Comparison of ENCODE assay signal across 20 mouse cellular contexts in genomic region chr10:14054860-14055259, GRCm38 (mm10).
DNase-seq lines count a peak whose midpoint lies in the region; ATAC-seq and TF ChIP-seq lines count a peak whose summit lies in the region.
"Had no signal": no experiment of that assay in that cellular context is flagged by ENCODE, and none has a peak within 500 bp of the region (broad histone marks: within the 10 kb centered on the region; RNA-seq: fewer than 3 reads in every experiment).

No protein-coding gene starts in this region.

- H3K9me3 ChIP-seq in heart, embryonic 14.5 days (ENCODE audit: control insufficient read depth, low read length), result no peaks in the 10 kb centered on the region
- no peaks in the 10 kb centered on the region for H3K9me3 ChIP-seq in heart, embryonic 10.5 days
- no peaks in the 10 kb centered on the region for H3K9me3 ChIP-seq in kidney, embryonic 15.5 days (replicated peaks)
- H3K9me3 ChIP-seq in liver, postnatal 0 days (ENCODE audit: low read length), result no peaks in the 10 kb centered on the region
- H3K9me3 ChIP-seq: limb, embryonic 10.5 days; liver, embryonic 15.5 days had no signal

- no peak for TF ChIP-seq CTCF in gastrocnemius, adult 2 months (IDR thresholded peaks at IDR 0.05)
- TF ChIP-seq CTCF in liver, postnatal 0 days (IDR thresholded peaks at IDR 0.05; ENCODE audit: low read depth), result no peak

- no peak for ATAC-seq in heart, embryonic 14.5 days (ENCODE audit: insufficient number of reproducible peaks, insufficient read depth, low FRiP score, low read depth)
- ATAC-seq in kidney, embryonic 15.5 days (replicated peaks; ENCODE audit: low FRiP score), result no peak
- ATAC-seq in liver, postnatal 0 days, result no peak
- ATAC-seq: CD4-positive, CD25-positive, alpha-beta regulatory T cell, adult 4 months; inflammation-experienced regulatory T-cells, adult 6 months had no signal

- no peak for TF ChIP-seq EP300 in liver, postnatal 0 days (IDR thresholded peaks at IDR 0.05; ENCODE audit: low read depth)

- peaks cover 20 to 31% of the 10 kb centered on the region in 2 experiments for H3K4me1 ChIP-seq in heart, embryonic 14.5 days (ENCODE audit: control insufficient read depth in 2 of 2, insufficient read depth in 2 of 2, low read length in 2 of 2)
- peaks cover 26% of the 10 kb centered on the region for H3K4me1 ChIP-seq in heart, embryonic 10.5 days
- peaks cover 29% of the 10 kb centered on the region for H3K4me1 ChIP-seq in kidney, embryonic 15.5 days
- peaks cover 14% of the 10 kb centered on the region for H3K4me1 ChIP-seq in liver, postnatal 0 days (ENCODE audit: insufficient read depth)
- H3K4me1 ChIP-seq: liver, embryonic 15.5 days had no signal

- H3K4me2 ChIP-seq in heart, embryonic 14.5 days (ENCODE audit: low read length), result no peak overlapping the region
- no peak overlapping the region for H3K4me2 ChIP-seq in kidney, embryonic 15.5 days
- H3K4me2 ChIP-seq in liver, postnatal 0 days (ENCODE audit: low read depth, low read length), result no peak overlapping the region
- H3K4me2 ChIP-seq: hindbrain, embryonic 14.5 days; liver, embryonic 15.5 days had no signal

- 60% methylated on average over 4 of the region's 4 CpGs for WGBS in heart, embryonic 14.5 days
- 90% methylated on average over 4 of the region's 4 CpGs for WGBS in heart, embryonic 10.5 days
- 81% methylated on average over 4 of the region's 4 CpGs for WGBS in kidney, embryonic 15.5 days
- WGBS in liver, postnatal 0 days (ENCODE audit: insufficient replicate concordance), result 75% methylated on average over 4 of the region's 4 CpGs

- H3K9ac ChIP-seq in heart, embryonic 14.5 days (ENCODE audit: low read length), result no peak overlapping the region
- H3K9ac ChIP-seq in kidney, embryonic 15.5 days, result no peak overlapping the region
- no peak overlapping the region for H3K9ac ChIP-seq in liver, postnatal 0 days (replicated peaks)
- H3K9ac ChIP-seq: hindbrain, embryonic 14.5 days; liver, embryonic 15.5 days had no signal

- DNase-seq in gastrocnemius, adult 2 months, result no peak
- no peak for DNase-seq in gastrocnemius, postnatal 4 days (ENCODE audit: low spot score in 2 of 2)
- no peak for DNase-seq in heart, embryonic 10.5 days (ENCODE audit: low spot score)
- no peak for DNase-seq in kidney, postnatal 36 days
- peak; percentile 51 for DNase-seq in brain, adult 2 months (ENCODE audit: low read depth, low spot score)
- no peak for DNase-seq in liver, postnatal 0 days
- DNase-seq: kidney, adult 8-10 months; liver; lung, postnatal 4 days; right cerebral cortex, postnatal 14 days; thymus, adult 18-20 months; thymus, postnatal 36 days had no signal

- peak overlapping the region; percentile 45 for H3K4me3 ChIP-seq in gastrocnemius, adult 2 months
- H3K4me3 ChIP-seq in heart, embryonic 14.5 days (ENCODE audit: control insufficient read depth in 1 of 2, insufficient read depth in 1 of 2, low read depth in 1 of 2, low read length in 2 of 2), result no peak overlapping the region
- H3K4me3 ChIP-seq in heart, embryonic 10.5 days, result no peak overlapping the region
- no peak overlapping the region for H3K4me3 ChIP-seq in kidney, embryonic 15.5 days (replicated peaks)
- no peak overlapping the region for H3K4me3 ChIP-seq in liver, postnatal 0 days (ENCODE audit: low read depth, low read length)
- H3K4me3 ChIP-seq: erythroblast, embryonic 14.5 days; limb, embryonic 10.5 days; liver, embryonic 15.5 days had no signal

- H3K27me3 ChIP-seq in heart, embryonic 14.5 days (ENCODE audit: control insufficient read depth, insufficient read depth, low read length), result no peaks in the 10 kb centered on the region
- no peaks in the 10 kb centered on the region for H3K27me3 ChIP-seq in heart, embryonic 10.5 days (ENCODE audit: insufficient read depth, poor library complexity, severe bottlenecking)
- no peaks in the 10 kb centered on the region for H3K27me3 ChIP-seq in kidney, embryonic 15.5 days
- H3K27me3 ChIP-seq in liver, postnatal 0 days (ENCODE audit: insufficient read depth, low read length), result no peaks in the 10 kb centered on the region
- H3K27me3 ChIP-seq: liver, embryonic 15.5 days had no signal

- H3K27ac ChIP-seq in gastrocnemius, adult 2 months, result peak overlapping the region; percentile 87
- H3K27ac ChIP-seq in heart, embryonic 14.5 days (replicated peaks in 1 of 2; ENCODE audit: control insufficient read depth in 1 of 2, insufficient read depth in 1 of 2, low read depth in 2 of 2, low read length in 2 of 2), result peak overlapping the region; percentile 76 to 77; a peak in 3 of 4 replicates
- H3K27ac ChIP-seq in heart, embryonic 10.5 days, result no peak overlapping the region
- peak overlapping the region; percentile 71; the same call in 1 of the 2 replicates for H3K27ac ChIP-seq in kidney, embryonic 15.5 days
- H3K27ac ChIP-seq in liver, postnatal 0 days (ENCODE audit: low read depth), result no peak overlapping the region
- H3K27ac ChIP-seq: hindbrain, embryonic 14.5 days; limb, embryonic 10.5 days; liver, embryonic 15.5 days had no signal

- no peaks in the 10 kb centered on the region for H3K36me3 ChIP-seq in heart, embryonic 14.5 days (ENCODE audit: control insufficient read depth, insufficient read depth, low read length)
- H3K36me3 ChIP-seq in heart, embryonic 10.5 days, result no peaks in the 10 kb centered on the region
- H3K36me3 ChIP-seq in kidney, embryonic 15.5 days, result no peaks in the 10 kb centered on the region
- no peaks in the 10 kb centered on the region for H3K36me3 ChIP-seq in liver, postnatal 0 days (replicated peaks; ENCODE audit: insufficient read depth, low read length)
- H3K36me3 ChIP-seq: limb, embryonic 10.5 days; liver, embryonic 15.5 days had no signal

- intact Hi-C loops in gastrocnemius, adult 2 months (cut with DNase I), result loop anchor here (5.0 kb wide), 1 partner anchor 32 kb away; no protein-coding TSS in a partner anchor

Comparison
In these comparisons a context has a peak if more than half of its experiments do, and no peak if none do; other contexts are left out.
1. H3K27ac ChIP-seq: peak in gastrocnemius, adult 2 months (single experiment), heart, embryonic 14.5 days (2 of 2) and kidney, embryonic 15.5 days (single experiment); none in heart, embryonic 10.5 days (single experiment) and liver, postnatal 0 days (single experiment).